8 mouse cellular contexts compared by ENCODE assay signal in the genomic region with DNA sequence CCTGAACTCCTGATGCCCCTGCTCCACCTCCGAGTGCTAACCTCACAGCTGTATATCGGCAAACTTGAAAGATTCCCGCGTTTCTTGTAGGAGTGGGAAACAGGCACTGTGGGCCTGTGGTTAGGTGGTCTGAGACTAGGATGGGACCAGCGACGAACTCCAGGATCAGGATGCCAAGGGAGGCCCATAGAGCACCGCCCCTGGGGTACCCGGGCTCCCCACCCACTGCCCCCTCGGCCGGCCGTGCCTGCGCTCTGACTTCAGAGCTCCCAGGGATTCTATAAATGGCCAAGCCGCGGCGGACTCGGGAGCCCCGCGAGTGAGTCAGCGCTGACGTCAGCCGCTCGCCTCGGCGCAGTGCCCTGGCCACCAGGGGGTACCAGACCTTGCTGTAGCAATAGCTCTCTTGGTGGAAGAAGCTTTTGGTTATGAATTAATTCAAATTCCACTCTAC. TPM values are rescaled to one million over a fixed set of nuclear protein-coding genes. Genes with fewer than 3 reads are reported as not detected.
DNase-seq lines count a peak whose midpoint lies in the region; ATAC-seq lines count a peak whose summit lies in the region.

No protein-coding gene starts in this region.

- WGBS in midbrain, embryonic 11.5 days: 3% methylated on average over 24 of the region's 24 CpGs

- H3K36me3 ChIP-seq in midbrain, embryonic 11.5 days (ENCODE audit: control insufficient read depth, insufficient read depth, low read length): no peaks in the 10 kb centered on the region

- no peaks in the 10 kb centered on the region for H3K9me3 ChIP-seq in midbrain, embryonic 11.5 days (ENCODE audit: control insufficient read depth, low read length)

- H3K9ac ChIP-seq in midbrain, embryonic 11.5 days (ENCODE audit: low read length): peak overlapping the region; percentile 69

- intact Hi-C loops in gastrocnemius, postnatal 14 days (cut with DNase I; ENCODE audit: low total_unique reads): no loop called here
- intact Hi-C loops in left cerebral cortex, postnatal 4 days (cut with DNase I): no loop called here

- peak overlapping the region; percentile 65 for H3K4me2 ChIP-seq in midbrain, embryonic 11.5 days

- ATAC-seq in inflammation-experienced regulatory T-cells, adult 6 months: peak; percentile 99
- peak; percentile 88 for ATAC-seq in midbrain, embryonic 11.5 days (ENCODE audit: low FRiP score)

- DNase-seq in adrenal gland, adult 18-20 months (ENCODE audit: low spot score in 2 of 2): peak; percentile 83 to 89
- DNase-seq in embryo, embryonic 10.5 days (ENCODE audit: low spot score): peak; percentile 87
- peak; percentile 85 for DNase-seq in gastrocnemius, postnatal 14 days
- DNase-seq in left cerebral cortex, postnatal 4 days: peak; percentile 78
- DNase-seq in midbrain, embryonic 11.5 days (ENCODE audit: low spot score, missing footprints): peak; percentile 96
- peak; percentile 64 for DNase-seq in right cerebral cortex, postnatal 4 days
- DNase-seq in yolk sac, embryonic 10.5 days (ENCODE audit: low spot score): peak; percentile 58

- no peaks in the 10 kb centered on the region for H3K4me1 ChIP-seq in midbrain, embryonic 11.5 days (ENCODE audit: control insufficient read depth, insufficient read depth, low read length)

- no peak overlapping the region for H3K27ac ChIP-seq in midbrain, embryonic 11.5 days (ENCODE audit: low read depth, low read length)

- H3K4me3 ChIP-seq in midbrain, embryonic 11.5 days (ENCODE audit: low read depth, low read length): peak overlapping the region; percentile 32

- H3K27me3 ChIP-seq in midbrain, embryonic 11.5 days (ENCODE audit: control insufficient read depth, insufficient read depth, low read length): peaks cover 20% of the 10 kb centered on the region

RNA-seq across cellular contexts. Expression of a gene that starts 3.1 kb away (rescaled TPM):
- total RNA-seq in adrenal gland, adult 18-20 months (2021): 1 to 10 TPM in 1 of 2 experiments, under 1 TPM in 1; 0.99 to 2.7 TPM
- total RNA-seq in gastrocnemius, postnatal 14 days (2021): 1 to 10 TPM; 1.7 to 7.9 TPM
- under 1 TPM; 0.20 to 0.36 (median 0.32) TPM for polyA plus RNA-seq in inflammation-experienced regulatory T-cells, adult 6 months (2017; shearing (Covaris generic))
- under 1 TPM in 1 of 2 experiments, not detected in 1; 0.44 TPM for total RNA-seq in left cerebral cortex, postnatal 4 days (2021)
- polyA plus RNA-seq in midbrain, embryonic 11.5 days (2014; fragmentation: Nextera tagmentation; extraction: Ambion mirVana): 1.3 and 1.6 TPM in 2 replicates

RNA-seq across cellular contexts. Expression of a gene that starts 10.6 kb away (rescaled TPM):
- 10 to 100 TPM; 49.0 to 64.4 TPM for total RNA-seq in adrenal gland, adult 18-20 months (2021)
- 10 to 100 TPM; 68.5 to 72.2 TPM for total RNA-seq in gastrocnemius, postnatal 14 days (2021)
- 10 to 100 TPM; 27.7 to 40.0 (median 37.7) TPM for polyA plus RNA-seq in inflammation-experienced regulatory T-cells, adult 6 months (2017; shearing (Covaris generic))
- total RNA-seq in left cerebral cortex, postnatal 4 days (2021): 10 to 100 TPM; 43.2 to 44.6 TPM
- 31.2 and 31.5 TPM in 2 replicates for polyA plus RNA-seq in midbrain, embryonic 11.5 days (2014; fragmentation: Nextera tagmentation; extraction: Ambion mirVana)

RNA-seq across cellular contexts. Expression of a gene that starts 21.1 kb away (rescaled TPM):
- total RNA-seq in adrenal gland, adult 18-20 months (2021): 10 to 100 TPM; 73.3 to 81.8 TPM
- 10 to 100 TPM; 30.1 to 32.7 TPM for total RNA-seq in gastrocnemius, postnatal 14 days (2021)
- 10 to 100 TPM; 76.4 to 98.9 (median 89.4) TPM for polyA plus RNA-seq in inflammation-experienced regulatory T-cells, adult 6 months (2017; shearing (Covaris generic))
- 10 to 100 TPM; 65.7 to 66.6 TPM for total RNA-seq in left cerebral cortex, postnatal 4 days (2021)
- polyA plus RNA-seq in midbrain, embryonic 11.5 days (2014; fragmentation: Nextera tagmentation; extraction: Ambion mirVana): 208 and 225 TPM in 2 replicates

RNA-seq across cellular contexts. Expression of a gene that starts 24.7 kb away (rescaled TPM):
- 1 to 10 TPM; 8.4 to 8.7 TPM for total RNA-seq in adrenal gland, adult 18-20 months (2021)
- 1 to 10 TPM; 2.6 to 3.2 TPM for total RNA-seq in gastrocnemius, postnatal 14 days (2021)
- 1 to 10 TPM; 2.9 to 7.0 (median 6.5) TPM for polyA plus RNA-seq in inflammation-experienced regulatory T-cells, adult 6 months (2017; shearing (Covaris generic))
- total RNA-seq in left cerebral cortex, postnatal 4 days (2021): 10 to 100 TPM; 28.6 to 30.1 TPM
- polyA plus RNA-seq in midbrain, embryonic 11.5 days (2014; fragmentation: Nextera tagmentation; extraction: Ambion mirVana): 7.6 and 7.9 TPM in 2 replicates

RNA-seq across cellular contexts. Expression of a gene that starts 24.8 kb away (rescaled TPM):
- under 1 TPM in 1 of 2 experiments, not detected in 1; 0.61 TPM for total RNA-seq in adrenal gland, adult 18-20 months (2021)
- total RNA-seq in gastrocnemius, postnatal 14 days (2021): not detected
- polyA plus RNA-seq in inflammation-experienced regulatory T-cells, adult 6 months (2017; shearing (Covaris generic)): not detected
- total RNA-seq in left cerebral cortex, postnatal 4 days (2021): not detected
- not detected in 2 replicates for polyA plus RNA-seq in midbrain, embryonic 11.5 days (2014; fragmentation: Nextera tagmentation; extraction: Ambion mirVana)
